Mouse (Mus musculus) cortical plate, adult 2 months (tissue): ENCODE data around the gene Nob1. TPM values are rescaled to one million over a fixed set of nuclear protein-coding genes. Genes with fewer than 3 reads are reported as not detected.

ENCODE experiments used
- H3K27ac ChIP-seq: fragments of 200-500 bp; 2 replicates; pipeline ENCODE4 v1.5.1; 2012; ENCODE audit warnings: low read length, control low read depth, inconsistent platforms; ENCODE audit not compliant: insufficient read depth
- H3K4me1 ChIP-seq: fragments of 200-500 bp; 2 replicates; pipeline ENCODE4 v1.6.1; 2011; ENCODE audit warnings: low read length; ENCODE audit not compliant: control insufficient read depth, insufficient read depth
- H3K4me3 ChIP-seq: fragments of 200-500 bp; 2 replicates; pipeline ENCODE4 v1.5.1; 2011; ENCODE audit warnings: mild to moderate bottlenecking, low read length, control low read depth; ENCODE audit not compliant: insufficient read depth
- CTCF ChIP-seq: fragments of 200-500 bp; IDR thresholded peaks from 2 replicates; pipeline ENCODE4 v1.5.1; 2011; ENCODE audit warnings: mild to moderate bottlenecking, control low read depth, low read length; ENCODE audit not compliant: insufficient read depth; ENCODE audit errors: extremely low read depth
- POLR2A ChIP-seq: fragments of 200-500 bp; IDR thresholded peaks from 2 replicates; pipeline ENCODE4 v1.6.1; 2011; ENCODE audit warnings: mild to moderate bottlenecking, low read length, control low read depth; ENCODE audit not compliant: insufficient read depth; ENCODE audit errors: extremely low read depth
- polyA plus RNA-seq: library from polyadenylated mRNA; depleted of rRNA; stranded (reverse); fragments of >200 nt; gene quantifications from 2 replicates; pipeline ENCODE4 v1.2.3, GENCODE M21; 2012; rRNA removed

Nob1 gene
- polyA plus RNA-seq, 1 experiment, result 54.1 TPM

DNA sequence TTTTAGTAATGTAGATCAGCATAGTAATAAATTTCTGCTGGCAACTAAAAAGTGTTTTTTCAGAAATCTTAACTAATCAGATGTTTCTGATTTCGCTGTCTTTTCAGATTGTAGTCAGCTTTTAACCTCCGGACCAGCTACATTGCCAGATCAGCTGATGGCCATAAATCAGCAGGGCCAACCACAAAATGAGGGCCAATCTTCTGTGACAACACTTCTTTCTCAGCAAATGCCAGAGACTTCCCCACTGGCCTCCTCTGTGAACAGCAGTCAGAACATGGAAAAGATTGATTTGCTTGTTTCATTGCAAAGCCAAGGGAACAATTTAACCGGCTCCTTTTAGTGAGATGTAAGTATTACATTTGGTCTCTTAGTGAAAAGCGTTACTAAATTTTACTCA lies 54.5 kb downstream of the Nob1 start:
- H3K4me1 ChIP-seq, result no peaks in the 10 kb centered on the region; the same call in 1 of the 2 replicates
- no peak overlapping the region for H3K4me3 ChIP-seq
- TF ChIP-seq CTCF (no peak), POLR2A (no peak)
- H3K27ac ChIP-seq, result no peak overlapping the region

Other genes starting within 250 kb of the Nob1 start
- gene Nfat5, start 131.6 kb downstream of the Nob1 start, polyA plus RNA-seq, result 34.9 and 36.0 TPM in 2 replicates
- gene Nqo1, start 21.8 kb downstream of the Nob1 start, polyA plus RNA-seq, result 4.8 TPM in 2 replicates
- 24.0 and 24.2 TPM in 2 replicates for gene Wwp2, start 11.3 kb upstream of the Nob1 start, polyA plus RNA-seq
- 113 and 114 TPM in 2 replicates for gene Psmd7, start 163.4 kb upstream of the Nob1 start, polyA plus RNA-seq